Mouse (Mus musculus) forebrain, embryonic 13.5 days (tissue): ENCODE data around the gene Sema4d. TPM values are rescaled to one million over a fixed set of nuclear protein-coding genes. Genes with fewer than 3 reads are reported as not detected.

Experiments
- ATAC-seq: fragments of 200-750 bp; cut with Nextera tagmentation; 2 replicates; pipeline ENCODE4 v1.8.0; 2017
- H3K27ac ChIP-seq: fragments of 300-500 bp; sonication (generic); 2 replicates; pipeline ENCODE4 v1.5.1; 2015; ENCODE audit warnings: inconsistent platforms, mild to moderate bottlenecking, moderate library complexity
- H3K27me3 ChIP-seq: fragments of 300-500 bp; sonication (generic); 2 replicates; pipeline ENCODE4 v1.6.1; 2015; ENCODE audit warnings: mild to moderate bottlenecking, inconsistent platforms
- H3K36me3 ChIP-seq: fragments of 300-500 bp; sonication (generic); 2 replicates; pipeline ENCODE4 v1.6.1; 2015; ENCODE audit warnings: mild to moderate bottlenecking, inconsistent platforms; ENCODE audit not compliant: poor library complexity, severe bottlenecking
- H3K4me1 ChIP-seq: fragments of 300-500 bp; sonication (generic); 2 replicates; pipeline ENCODE4 v1.6.1; 2015; ENCODE audit warnings: inconsistent platforms
- H3K4me2 ChIP-seq: fragments of 300-500 bp; sonication (generic); 2 replicates; pipeline ENCODE4 v1.6.1; 2015; ENCODE audit warnings: inconsistent platforms, mild to moderate bottlenecking, moderate library complexity
- H3K4me3 ChIP-seq: fragments of 300-500 bp; sonication (generic); 2 replicates; pipeline ENCODE4 v1.5.1; 2015; ENCODE audit warnings: mild to moderate bottlenecking, inconsistent platforms
- H3K9ac ChIP-seq: fragments of 300-500 bp; sonication (generic); 2 replicates; pipeline ENCODE4 v1.6.1; 2015; ENCODE audit warnings: mild to moderate bottlenecking, inconsistent platforms
- H3K9me3 ChIP-seq: fragments of 300-500 bp; sonication (generic); replicated peaks from 2 replicates; pipeline ENCODE4 v1.6.1; 2016; ENCODE audit warnings: inconsistent platforms
- WGBS: fragments of 180-500 bp; shearing (Covaris S2); methylation state at CpG from one replicate; pipeline ENCODE4 v1.1.7; 2015; 5-methylcytosine and 5-hydroxymethylcytosine counted together
- polyA plus RNA-seq: library from polyadenylated mRNA; unstranded; fragments of >200 nt; fragmentation: Nextera tagmentation; extraction: Ambion mirVana; gene quantifications from 2 replicates; pipeline ENCODE4 v1.2.1, GENCODE M21; 2015

The Sema4d gene
- polyA plus RNA-seq, 1 experiment from 2014 or later = 10.8 TPM

DNA sequence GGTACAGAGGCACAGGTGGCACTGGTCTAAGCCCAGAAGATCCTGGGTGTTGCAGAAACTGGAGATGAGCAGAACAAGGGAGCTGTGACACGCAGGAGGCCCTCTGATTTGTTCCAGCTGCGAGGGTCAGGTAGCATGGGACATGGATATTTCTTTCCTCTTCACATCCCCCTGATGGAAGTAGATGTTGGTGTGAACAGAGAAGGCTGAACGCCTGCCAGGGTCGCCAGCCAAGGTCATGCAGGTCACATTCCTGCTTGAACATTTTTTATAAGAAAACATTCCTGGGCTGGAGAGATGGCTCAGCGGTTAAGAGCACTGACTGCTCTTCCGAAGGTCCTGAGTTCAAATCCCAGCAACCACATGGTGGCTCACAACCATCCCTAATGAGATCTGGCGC lies 66.2 kb downstream of the Sema4d start:
- H3K4me1 ChIP-seq = peaks cover 36% of the 10 kb centered on the region
- H3K4me2 ChIP-seq = no peak overlapping the region
- no peak overlapping the region for H3K4me3 ChIP-seq
- no peaks in the 10 kb centered on the region for H3K9me3 ChIP-seq
- WGBS = 87% methylated on average over 7 of the region's 7 CpGs
- no peaks in the 10 kb centered on the region for H3K36me3 ChIP-seq
- no peaks in the 10 kb centered on the region for H3K27me3 ChIP-seq
- no peak for ATAC-seq
- H3K27ac ChIP-seq = no peak overlapping the region
- H3K9ac ChIP-seq = no peak overlapping the region

DNA sequence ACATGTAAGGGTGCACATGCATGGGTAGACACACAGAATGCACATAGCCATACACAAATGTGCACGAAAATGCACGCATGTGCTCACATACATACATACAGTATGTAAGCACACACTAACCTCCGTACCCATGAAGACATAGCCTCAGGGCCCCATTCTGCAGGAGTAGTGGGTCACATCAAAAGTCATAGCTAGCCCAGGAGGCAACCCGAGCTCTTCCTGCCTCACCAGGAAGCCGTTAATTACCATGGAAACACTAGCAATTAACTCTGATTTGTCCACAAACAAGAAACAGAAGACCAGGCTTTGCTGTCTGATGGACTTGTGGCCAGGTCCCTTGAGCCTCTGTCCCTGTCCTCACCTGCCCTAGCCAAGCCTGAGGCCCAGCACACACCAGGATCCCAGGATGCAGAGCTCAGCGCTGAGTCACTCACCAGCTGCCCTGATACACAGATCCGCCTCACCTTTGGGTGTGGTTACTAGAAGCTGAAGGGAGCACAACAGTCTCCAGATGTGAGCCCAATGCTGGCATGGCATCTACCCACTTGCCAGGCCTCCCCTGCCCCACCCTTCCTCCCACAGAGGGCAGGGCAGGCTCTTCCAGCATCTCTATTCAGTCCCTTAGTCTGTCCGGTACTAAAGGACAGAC lies 67.5 kb downstream of the Sema4d start:
- Histone ChIP-seq H3K27ac (no peak overlapping the region), H3K36me3 (no peaks in the 10 kb centered on the region; the same call in 1 of the 2 replicates), H3K9me3 (no peaks in the 10 kb centered on the region), H3K9ac (no peak overlapping the region), H3K27me3 (no peaks in the 10 kb centered on the region), H3K4me2 (no peak overlapping the region), H3K4me3 (no peak overlapping the region), H3K4me1 (peaks cover 31% of the 10 kb centered on the region)
- no peak for ATAC-seq
- WGBS = 73% methylated on average over 8 of the region's 8 CpGs

- Histone ChIP-seq H3K9ac (no peak overlapping the region), H3K36me3 (peaks cover 3% of the 10 kb centered on the region), H3K4me2 (no peak overlapping the region), H3K4me1 (peaks cover 28% of the 10 kb centered on the region), H3K27ac (no peak overlapping the region), H3K4me3 (no peak overlapping the region), H3K27me3 (no peaks in the 10 kb centered on the region), H3K9me3 (no peaks in the 10 kb centered on the region)
- 93% methylated on average over 7 of the region's 7 CpGs for WGBS
- no peak for ATAC-seq
Measured at GRCm38 (mm10) chr13:51725446-51725845, 68.1 kb downstream of the Sema4d start.

GRCm38 (mm10) chr13:51724566-51724965 lies 69.0 kb downstream of the Sema4d start:
- H3K4me3 ChIP-seq = no peak overlapping the region
- H3K4me2 ChIP-seq = no peak overlapping the region
- H3K4me1 ChIP-seq = peaks cover 19% of the 10 kb centered on the region
- H3K9me3 ChIP-seq = no peaks in the 10 kb centered on the region
- peaks cover 7% of the 10 kb centered on the region for H3K36me3 ChIP-seq
- H3K27ac ChIP-seq = no peak overlapping the region
- WGBS = 87% methylated on average over 6 of the region's 6 CpGs
- H3K27me3 ChIP-seq = no peaks in the 10 kb centered on the region
- ATAC-seq = no peak
- no peak overlapping the region for H3K9ac ChIP-seq

- H3K27me3 ChIP-seq = no peaks in the 10 kb centered on the region
- H3K9me3 ChIP-seq = peaks cover 5% of the 10 kb centered on the region; the same call in 1 of the 2 replicates
- no peak overlapping the region for H3K4me2 ChIP-seq
- H3K27ac ChIP-seq = no peak overlapping the region
- no peak overlapping the region for H3K4me3 ChIP-seq
- peaks cover 7% of the 10 kb centered on the region; the same call in 1 of the 2 replicates for H3K4me1 ChIP-seq
- 84% methylated on average over 5 of the region's 5 CpGs for WGBS
- H3K9ac ChIP-seq = no peak overlapping the region
- no peak for ATAC-seq
- H3K36me3 ChIP-seq = peaks cover 16% of the 10 kb centered on the region
Measured at GRCm38 (mm10) chr13:51723114-51723513, 70.4 kb downstream of the Sema4d start.

GRCm38 (mm10) chr13:51720556-51720955 lies 73.0 kb downstream of the Sema4d start:
- Histone ChIP-seq H3K36me3 (peaks cover 16% of the 10 kb centered on the region), H3K27ac (no peak overlapping the region), H3K27me3 (no peaks in the 10 kb centered on the region), H3K9ac (no peak overlapping the region), H3K9me3 (peaks cover 5% of the 10 kb centered on the region; the same call in 1 of the 2 replicates), H3K4me2 (no peak overlapping the region), H3K4me3 (no peak overlapping the region), H3K4me1 (no peaks in the 10 kb centered on the region)
- no peak for ATAC-seq
- WGBS = 96% methylated on average over 4 of the region's 4 CpGs

- ATAC-seq = no peak
- Histone ChIP-seq H3K27ac (no peak overlapping the region), H3K9ac (no peak overlapping the region), H3K4me1 (no peaks in the 10 kb centered on the region), H3K27me3 (no peaks in the 10 kb centered on the region), H3K4me2 (no peak overlapping the region), H3K36me3 (peaks cover 25% of the 10 kb centered on the region), H3K9me3 (peaks cover 5% of the 10 kb centered on the region; the same call in 1 of the 2 replicates), H3K4me3 (no peak overlapping the region)
- WGBS = 85% methylated on average over 3 of the region's 3 CpGs
Measured at GRCm38 (mm10) chr13:51719256-51719655, 74.3 kb downstream of the Sema4d start.

DNA sequence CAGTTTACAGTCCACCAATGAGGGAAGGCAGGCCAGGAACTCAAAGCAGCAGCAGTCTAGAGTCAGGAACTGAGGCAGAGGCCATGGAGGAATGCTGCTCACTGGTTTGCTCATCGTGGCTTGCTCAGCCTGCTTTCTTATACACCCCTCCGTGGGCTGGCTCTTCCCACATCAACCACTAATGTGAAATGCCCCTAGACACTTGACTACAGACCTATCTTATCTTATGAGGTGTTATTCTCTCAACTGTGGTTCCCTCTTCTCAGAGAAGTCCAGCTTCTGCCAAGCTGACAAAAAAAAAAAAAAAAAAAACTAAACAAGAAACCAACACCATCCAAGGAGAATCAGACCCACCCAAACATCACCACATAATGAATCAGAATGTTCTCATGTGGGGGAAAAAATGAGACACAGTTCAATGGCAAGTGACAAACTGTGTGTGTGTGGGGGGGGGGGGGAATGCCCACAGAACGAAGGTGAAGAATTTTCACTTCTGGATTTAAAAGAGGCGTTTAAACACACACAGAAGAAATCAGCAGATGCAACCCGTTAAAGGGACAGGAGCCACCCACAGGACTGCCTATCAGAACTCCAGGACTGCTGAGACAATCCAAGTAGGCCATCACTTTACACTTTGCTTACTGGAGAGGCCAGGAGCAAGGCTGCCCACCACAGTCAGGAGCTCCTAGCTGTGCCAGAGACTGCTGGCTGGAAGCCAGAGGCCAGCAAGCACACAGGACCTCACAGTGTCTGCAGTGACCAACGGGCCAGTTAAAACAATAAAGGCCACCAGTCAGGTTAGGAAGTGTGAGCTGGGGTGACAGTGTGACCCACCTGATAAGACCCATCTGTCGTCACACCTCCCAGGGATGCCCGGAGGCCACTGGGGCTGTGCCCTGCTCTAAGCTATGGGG lies 76.9 kb downstream of the Sema4d start:
- H3K4me1 ChIP-seq = no peaks in the 10 kb centered on the region

GRCm38 (mm10) chr13:51712022-51712421 lies 81.5 kb downstream of the Sema4d start:
- WGBS = 93% methylated on average over 8 of the region's 8 CpGs
- no peaks in the 10 kb centered on the region for H3K27me3 ChIP-seq
- H3K4me1 ChIP-seq = no peaks in the 10 kb centered on the region
- no peak overlapping the region for H3K9ac ChIP-seq
- peaks cover 37% of the 10 kb centered on the region for H3K36me3 ChIP-seq
- H3K4me3 ChIP-seq = no peak overlapping the region
- no peak for ATAC-seq
- H3K27ac ChIP-seq = no peak overlapping the region
- H3K9me3 ChIP-seq = no peaks in the 10 kb centered on the region
- no peak overlapping the region for H3K4me2 ChIP-seq

More for the DNA sequence above, 76.9 kb downstream of the Sema4d start:
- Histone ChIP-seq H3K9ac (no peak overlapping the region), H3K9me3 (peaks cover 5% of the 10 kb centered on the region; the same call in 1 of the 2 replicates), H3K36me3 (peaks cover 36% of the 10 kb centered on the region), H3K27me3 (no peaks in the 10 kb centered on the region), H3K27ac (no peak overlapping the region), H3K4me3 (no peak overlapping the region), H3K4me2 (no peak overlapping the region)
- WGBS = 88% methylated on average over 8 of the region's 8 CpGs
- ATAC-seq = no peak

DNA sequence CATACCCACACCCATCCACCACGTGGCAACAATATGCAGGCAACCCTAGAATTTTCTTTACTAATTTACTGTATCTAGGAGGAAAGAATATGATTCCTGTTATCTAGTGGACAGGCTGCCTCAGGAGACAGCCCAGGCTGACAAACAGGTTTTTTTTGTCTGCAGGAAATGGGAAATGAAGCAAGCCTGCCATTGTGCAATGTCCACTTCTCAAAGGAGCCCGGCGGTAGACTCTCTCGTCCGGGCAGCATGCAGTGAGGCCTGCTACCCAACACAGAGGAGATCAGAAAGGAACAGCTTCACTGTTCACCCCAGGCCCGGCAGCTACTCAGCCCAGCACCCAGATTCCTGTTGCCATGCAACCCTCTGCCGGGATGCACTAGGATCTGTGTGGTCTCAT lies 82.8 kb downstream of the Sema4d start:
- Histone ChIP-seq H3K4me2 (no peak overlapping the region), H3K9ac (no peak overlapping the region), H3K4me1 (no peaks in the 10 kb centered on the region), H3K27ac (no peak overlapping the region), H3K36me3 (peaks cover 37% of the 10 kb centered on the region), H3K27me3 (no peaks in the 10 kb centered on the region), H3K4me3 (no peak overlapping the region), H3K9me3 (no peaks in the 10 kb centered on the region)
- 75% methylated on average over 7 of the region's 7 CpGs for WGBS
- no peak for ATAC-seq

DNA sequence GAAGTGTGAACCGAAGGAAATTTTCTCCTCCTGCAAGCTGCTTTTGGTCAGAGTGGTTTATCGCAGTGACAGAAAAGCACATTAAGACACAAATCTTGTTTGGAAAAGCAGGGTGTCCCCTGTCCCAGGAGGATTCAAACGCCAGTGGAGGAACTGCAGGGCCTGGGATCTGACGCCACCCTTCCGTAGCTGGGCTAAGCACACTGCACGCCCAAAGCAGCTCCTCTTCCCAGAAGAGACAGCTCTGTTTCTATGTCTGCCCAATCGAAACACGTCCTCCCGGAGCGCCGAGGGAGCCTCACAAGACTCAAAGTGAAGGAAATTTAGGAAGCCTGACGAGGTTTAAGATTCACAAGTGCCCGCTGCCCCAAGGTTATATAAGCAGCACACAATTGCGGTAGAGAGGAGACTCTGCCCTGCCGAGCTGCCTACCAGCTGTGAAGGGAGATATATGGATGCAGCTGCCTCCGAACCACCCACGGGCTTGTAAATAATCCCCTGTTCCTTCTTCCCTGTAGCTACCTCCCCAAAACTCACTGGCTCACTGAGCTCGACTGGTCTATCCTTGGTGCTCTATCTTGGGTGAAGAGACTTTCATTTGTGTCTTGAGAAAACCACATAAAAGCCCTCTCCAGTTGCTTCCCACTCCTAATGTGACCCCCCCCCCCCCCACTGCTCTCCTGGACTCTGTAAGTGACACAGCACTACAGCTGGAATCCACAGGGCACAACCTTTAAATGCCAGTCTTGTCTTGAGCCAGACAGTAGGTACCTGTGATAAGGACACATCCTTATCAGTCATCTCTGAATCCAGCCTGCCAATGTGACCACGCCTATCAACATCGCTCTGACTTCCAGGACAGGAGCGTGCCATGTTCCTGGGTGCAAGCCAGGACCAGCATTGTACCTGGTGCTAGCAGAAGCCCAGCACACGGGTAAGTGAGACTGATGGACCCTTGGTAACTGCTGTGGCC lies 87.4 kb downstream of the Sema4d start:
- no peak overlapping the region for H3K27ac ChIP-seq
- no peak overlapping the region for H3K9ac ChIP-seq
- H3K27me3 ChIP-seq = no peaks in the 10 kb centered on the region
- whole genome bisulfite sequencing = 87% methylated on average over 22 of the region's 22 CpGs
- H3K36me3 ChIP-seq = peaks cover 42% of the 10 kb centered on the region
- no peak overlapping the region for H3K4me3 ChIP-seq
- no peaks in the 10 kb centered on the region for H3K4me1 ChIP-seq
- no peaks in the 10 kb centered on the region for H3K9me3 ChIP-seq
- no peak overlapping the region for H3K4me2 ChIP-seq
- ATAC-seq = no peak
